Mouse (Mus musculus) lung, postnatal 36 days (tissue): ENCODE data around the gene Gm44511.
A peak's percentile ranks its signal among the peaks of the same experiment; 100 is the strongest.
"Not testable (repeated sequence)": the region's sequence is repeated elsewhere in the genome, so short reads cannot be mapped to it uniquely, and the experiment has no call there.

Experiments used
- DNase-seq: peaks from one replicate; pipeline ENCODE4 v3.0.0; 2022; ENCODE audit warnings: mixed read lengths

Gene Gm44511

DNA sequence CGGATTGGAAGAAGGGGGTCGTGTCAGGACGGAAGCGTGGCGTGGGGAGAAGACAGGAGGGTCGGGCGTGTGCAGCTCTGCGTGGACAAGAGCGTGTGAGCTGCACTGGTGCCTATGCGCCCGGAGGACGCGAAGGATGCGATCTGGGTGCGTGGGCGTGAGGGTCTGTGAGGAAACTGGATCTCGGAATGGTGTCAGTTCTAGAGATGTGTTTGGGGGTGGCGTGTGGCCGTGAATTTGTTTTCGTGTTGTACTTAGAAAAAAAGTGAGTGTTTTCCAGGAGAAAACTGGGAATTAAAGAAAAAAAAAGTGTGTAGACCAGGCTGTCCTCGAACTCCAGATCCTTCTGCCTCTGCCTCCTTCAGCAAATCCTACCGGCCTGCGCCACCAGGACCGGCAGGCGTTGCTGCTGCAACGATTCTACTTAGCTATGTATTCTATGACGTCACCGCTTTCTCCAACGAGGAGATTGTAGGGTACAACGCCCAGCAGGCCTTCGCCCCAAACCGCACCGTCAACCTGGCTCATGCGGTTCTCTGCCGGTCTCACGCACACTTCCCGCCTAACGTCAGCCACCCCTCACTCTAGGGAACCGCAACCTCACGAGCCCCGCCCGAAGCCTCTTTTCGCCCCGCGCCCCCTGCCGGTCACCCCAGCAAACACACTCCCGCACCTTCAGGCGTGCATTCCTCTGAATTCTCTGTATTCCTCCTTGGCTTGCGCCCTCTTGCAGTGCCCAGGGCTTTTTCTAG lies 26.8 kb downstream of the Gm44511 start:
- DNase-seq = peak; percentile 90

DNA sequence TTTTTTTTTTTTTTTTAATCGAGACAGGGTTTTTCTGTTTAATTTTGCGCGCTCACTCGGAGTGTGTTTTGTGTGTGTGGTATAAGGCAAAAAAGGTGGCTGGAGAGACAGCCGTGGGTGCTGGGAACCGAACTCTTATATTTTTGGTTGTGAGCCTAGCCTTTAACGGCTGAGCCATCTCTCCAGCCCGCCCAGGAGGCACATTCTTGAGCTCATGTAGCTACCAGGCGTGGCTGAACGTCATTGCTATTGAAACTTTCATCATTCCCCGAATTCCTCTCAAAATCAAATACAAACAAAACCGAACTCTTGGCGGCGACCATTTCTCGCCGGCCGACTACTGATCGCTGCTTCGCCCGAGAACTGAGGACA lies 27.4 kb downstream of the Gm44511 start:
- DNase-seq = peak; percentile 88

DNA sequence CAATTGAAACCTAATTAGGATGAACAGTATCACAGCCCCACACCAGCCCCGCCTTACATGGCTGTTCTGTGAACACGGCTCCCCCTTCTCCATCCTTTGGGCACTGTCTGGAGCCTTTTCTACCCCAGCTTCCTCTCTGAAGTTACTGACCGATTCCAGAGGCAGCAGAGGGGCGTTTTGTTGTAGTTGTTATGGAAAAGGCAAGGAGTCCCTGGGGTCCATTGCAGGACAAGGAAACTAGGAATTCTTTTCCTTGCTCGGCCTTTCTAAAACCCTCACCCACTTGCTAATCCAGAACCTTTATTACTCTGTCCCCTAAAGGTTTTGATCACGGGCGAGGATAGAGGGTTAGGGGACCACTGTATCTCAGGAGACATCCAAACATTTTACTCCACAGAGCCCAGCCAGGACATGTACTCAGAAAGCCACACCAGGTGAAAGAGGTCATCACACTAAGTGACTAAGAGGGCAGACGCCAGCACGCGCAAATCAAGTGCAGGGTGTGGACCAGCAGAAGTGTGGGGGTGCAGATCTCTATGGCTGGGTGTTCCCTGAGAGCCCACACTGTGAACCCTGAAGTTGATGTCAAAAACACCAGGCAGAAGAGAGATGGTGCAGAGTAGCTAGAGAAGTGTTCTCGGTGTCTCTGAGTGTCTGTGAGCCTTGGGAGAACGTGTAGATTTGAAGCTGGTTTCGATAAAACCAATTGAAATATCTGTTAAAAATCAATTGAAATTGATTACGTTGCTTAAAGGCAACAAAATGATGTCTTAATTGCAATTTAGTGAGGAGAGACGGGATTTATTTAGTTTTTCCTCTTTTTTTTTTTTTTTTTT lies 28.0 kb downstream of the Gm44511 start:
- peak; percentile 36 for DNase-seq

DNA sequence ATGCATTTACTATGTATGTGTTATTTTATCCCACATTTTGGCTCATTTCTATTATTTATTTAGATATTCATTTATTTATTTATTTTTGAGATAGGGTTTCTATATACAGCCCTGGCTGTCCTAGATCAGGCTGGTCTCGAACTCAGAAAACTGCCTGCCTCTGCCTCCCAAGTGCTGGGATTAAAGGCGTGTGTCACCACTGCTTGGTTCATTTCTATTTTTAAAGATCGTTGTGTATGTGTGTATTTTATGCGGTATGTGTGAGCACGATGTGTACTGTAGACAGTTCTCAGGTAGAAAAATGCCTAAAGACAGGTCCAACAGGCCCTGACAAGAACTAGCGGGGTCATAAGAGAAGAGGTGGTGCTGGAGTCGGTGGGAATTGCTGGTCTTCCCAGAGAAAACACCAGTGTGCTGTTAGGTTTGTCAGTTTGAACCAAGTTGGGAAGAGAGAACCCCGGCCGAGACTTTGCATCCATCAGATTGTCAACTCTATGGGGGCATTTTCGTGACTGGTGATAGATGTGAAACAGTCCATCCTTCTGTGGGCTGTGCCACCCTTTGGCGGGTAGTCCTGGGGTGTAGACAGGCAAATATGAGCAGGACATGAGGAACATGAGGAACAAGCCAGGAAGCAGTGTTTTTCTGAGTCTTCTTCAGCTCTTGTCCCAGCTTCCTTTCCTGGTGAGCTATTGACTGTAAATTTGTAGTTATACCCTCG lies 28.8 kb downstream of the Gm44511 start:
- no peak for DNase-seq

DNA sequence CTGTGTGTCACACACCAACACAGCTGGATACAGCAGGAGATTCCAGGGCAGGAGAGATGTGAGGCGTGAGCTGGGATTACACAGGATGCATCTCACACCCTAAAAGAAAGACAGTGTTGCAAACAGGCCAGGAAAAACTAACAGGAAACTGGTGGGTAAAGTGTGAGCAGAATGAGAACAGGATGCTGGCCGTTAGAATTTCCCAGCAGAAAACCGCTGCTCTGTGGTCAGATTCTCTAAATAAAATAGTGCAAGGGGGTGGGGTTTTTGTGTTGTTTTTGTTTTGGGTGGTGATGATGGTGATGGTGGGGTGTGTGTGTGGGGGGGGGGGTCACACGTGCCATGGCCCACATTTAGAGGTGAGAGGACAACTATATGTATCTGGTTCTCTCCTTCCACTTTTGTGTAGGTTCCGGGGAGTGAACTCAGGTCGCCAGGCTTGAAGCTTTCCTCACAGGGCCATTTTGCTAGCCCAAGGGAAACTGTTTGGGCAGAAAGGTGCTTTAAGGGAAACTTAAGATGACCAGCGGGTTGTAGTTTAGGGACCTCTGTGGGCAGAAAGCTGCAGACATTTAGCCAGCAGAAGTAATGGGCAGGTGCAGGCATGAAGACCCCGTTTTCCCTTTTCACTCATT lies 29.7 kb downstream of the Gm44511 start:
- no peak for DNase-seq

DNA sequence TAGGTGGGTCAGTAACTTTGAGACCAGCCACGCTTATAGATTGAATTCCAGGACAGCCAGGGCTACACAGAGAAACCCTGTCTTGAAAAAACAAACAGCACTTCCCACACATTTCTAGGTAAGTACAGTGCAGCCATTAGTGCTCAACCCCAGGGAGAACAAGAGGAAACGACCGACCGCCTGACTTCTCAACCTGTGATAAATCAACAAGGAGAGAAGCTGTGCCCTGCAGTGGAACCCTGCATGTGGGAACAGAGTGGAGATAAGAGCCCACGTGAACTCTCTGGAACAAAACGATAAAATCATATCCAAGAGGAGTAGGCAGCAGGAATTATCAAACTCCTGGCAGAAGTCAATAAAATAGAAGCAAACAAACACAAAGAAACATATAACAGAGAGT lies 32.4 kb downstream of the Gm44511 start:
- no peak for DNase-seq

DNA sequence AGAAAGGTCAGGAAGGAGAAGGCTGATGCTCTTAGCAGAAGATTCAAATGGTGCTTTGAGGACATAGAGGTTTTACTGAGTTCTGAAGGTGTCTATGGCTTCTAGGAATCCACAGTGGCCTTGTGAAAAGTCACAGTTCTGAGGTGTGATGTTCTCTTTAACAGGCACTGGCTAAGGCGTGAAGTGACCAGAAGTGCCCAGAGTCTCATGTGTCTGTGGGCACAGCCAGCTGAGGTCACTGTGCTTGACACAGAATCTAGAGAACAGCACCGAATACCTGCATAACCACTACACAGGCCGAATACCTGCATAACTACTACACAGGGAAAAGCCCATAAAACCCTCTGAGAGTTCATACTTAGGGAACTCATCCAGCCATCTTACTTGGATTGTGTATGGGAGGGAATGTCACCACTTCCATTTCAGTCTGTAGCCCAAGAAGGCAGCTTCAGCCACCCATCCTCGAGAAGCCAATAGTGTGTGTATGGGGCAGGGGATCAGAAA lies 35.6 kb downstream of the Gm44511 start:
- DNase-seq = not testable (repeated sequence)

DNA sequence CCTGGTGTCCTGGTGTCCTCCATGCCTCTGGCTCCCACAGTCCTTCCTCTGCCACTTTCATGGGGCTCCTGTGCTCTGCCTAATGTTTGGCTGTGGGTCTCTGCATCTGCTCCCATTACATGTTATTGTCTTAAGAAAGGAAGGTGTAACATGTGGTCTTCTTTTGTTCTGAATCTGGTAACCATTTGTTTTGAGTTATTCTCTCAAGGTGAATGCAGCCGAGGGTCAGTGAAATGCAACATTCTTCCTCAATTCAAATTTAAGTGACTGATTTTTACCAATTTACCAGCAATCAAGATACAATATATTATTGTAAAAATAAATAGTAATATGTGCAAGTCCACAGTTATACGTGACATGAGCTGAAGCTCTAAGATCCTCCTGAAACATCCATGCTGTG lies 37.0 kb downstream of the Gm44511 start, which contains the start of gene Klrb1c:
TSS of gene Klrb1c (minus strand) at position 101 of the 400 bp plus-strand sequence.
- no peak for DNase-seq

DNA sequence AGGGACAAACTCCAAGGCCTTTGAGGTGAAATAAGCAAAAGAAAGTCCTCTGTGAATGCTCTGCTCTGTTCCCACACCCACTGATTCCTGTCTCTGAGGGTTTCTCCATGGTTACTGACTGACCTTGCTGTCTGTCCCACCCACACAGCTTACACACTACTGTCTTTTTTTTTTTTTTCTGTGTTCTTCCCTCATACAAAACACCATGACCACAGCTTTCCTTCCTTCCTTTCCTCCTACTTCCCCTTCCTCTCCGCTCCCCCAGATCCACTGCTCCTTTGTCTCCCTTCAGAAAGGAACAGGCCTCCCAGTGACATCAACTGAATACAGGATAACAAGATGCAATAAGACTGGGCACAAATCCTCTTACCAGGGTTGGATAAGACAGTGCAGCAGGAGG lies 37.6 kb downstream of the Gm44511 start:
- DNase-seq = no peak

DNA sequence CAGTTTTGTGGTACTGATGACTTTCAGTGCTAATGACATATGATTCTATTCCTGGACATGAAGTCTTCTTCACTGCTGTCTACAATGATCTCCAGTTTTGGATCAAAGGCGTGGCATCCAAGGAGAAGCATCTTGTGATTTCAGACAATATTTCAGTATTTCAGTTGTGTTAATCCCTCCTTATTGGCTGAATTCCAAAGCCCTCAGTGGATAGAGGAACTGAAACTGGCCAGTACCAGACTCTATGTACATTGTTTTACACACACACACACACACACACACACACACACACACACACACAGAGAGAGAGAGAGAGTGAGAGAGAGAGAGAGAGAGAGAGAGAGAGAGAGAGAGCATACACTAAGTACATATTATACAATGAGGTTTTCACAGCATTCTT lies 39.7 kb downstream of the Gm44511 start:
- DNase-seq = peak; percentile 49

DNA sequence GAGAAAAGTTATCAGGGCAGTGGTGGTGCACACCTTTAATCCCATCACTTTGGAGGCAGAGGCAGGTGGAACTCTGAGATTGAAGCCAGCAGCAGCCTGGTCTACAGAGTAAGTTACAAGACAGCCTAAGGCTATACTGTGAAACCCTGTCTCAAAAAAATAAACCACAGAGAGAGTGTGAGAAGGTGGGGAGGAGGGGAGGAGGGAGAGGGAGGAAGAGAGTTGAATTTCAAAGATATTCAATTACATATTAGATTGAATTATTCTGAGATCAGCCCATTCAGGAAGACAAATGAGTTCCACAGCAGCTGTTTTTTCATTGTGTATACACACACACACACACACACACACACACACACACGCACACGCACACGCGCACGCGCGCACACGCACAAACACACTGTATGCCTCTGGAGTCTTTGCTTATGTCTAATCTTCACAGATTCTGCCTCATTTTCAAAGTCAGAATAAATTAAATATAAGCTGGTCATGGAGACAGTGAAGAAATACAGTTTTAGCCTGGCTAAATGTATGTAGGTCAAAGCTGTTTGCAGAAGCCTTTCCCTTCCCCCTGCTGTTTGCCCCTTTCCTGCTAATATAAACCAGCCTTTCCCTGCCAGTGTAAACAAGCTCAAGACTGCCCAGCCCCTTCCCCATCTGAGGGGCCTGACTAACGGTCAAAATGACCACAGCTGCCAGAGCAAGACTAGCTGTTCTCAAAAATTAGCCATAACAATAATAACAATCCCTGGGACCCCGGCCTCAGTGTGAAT lies 56.4 kb downstream of the Gm44511 start:
- no peak for DNase-seq

DNA sequence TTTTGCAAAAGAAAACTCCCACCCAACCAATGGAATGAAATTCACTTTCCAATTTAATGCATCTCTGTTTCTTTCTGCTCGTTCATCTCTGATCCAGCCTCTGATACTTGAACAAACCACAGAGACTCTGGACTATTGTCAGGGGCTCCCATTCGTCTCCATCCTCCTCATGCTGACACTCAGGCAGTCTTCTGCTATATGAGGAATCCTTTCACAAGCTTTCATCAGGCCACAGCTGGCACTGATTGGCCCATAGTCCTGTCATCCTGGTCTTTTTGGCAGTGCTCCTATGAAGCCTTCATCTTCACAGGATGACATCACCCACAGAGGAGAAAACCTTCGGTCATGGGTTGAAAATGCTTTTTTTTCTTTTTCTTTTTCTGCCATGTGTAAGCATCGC lies 58.1 kb downstream of the Gm44511 start:
- DNase-seq = no peak

DNA sequence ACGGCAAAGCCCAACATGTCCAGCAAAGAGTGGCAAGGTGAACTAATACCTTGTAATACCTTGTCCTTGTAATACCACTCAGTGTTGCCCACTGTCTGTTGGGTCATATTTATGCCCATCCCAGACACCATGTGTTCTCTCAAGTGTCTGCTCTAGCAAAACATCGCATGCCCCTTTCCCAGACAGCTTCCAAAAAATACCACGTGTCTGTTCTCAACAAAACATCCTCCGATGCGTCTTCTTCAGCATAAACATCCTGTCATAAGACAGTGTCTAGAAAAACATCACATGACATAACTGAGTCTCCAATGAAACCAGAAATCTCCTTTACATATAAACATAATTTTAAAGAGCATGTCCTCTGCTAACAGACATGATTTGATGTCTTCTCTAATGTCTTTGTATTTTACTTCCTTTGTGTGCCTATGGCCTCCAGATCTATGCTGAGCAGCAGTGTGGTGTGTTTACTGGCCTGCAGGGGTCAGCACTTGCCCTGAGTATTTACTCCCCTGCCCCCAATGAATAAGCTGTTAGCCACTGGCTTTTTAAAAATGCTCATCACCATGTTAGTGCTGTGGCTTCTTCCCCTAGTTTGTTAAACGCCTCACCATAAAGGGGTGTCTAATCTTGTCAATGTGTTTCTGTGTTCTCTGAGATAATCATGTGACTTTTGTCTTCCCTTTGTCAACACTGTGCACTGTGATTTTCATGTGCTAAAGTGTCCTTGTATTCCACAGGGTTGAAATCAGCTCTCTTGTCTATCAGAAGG lies 59.4 kb downstream of the Gm44511 start:
- DNase-seq = peak; percentile 74

DNA sequence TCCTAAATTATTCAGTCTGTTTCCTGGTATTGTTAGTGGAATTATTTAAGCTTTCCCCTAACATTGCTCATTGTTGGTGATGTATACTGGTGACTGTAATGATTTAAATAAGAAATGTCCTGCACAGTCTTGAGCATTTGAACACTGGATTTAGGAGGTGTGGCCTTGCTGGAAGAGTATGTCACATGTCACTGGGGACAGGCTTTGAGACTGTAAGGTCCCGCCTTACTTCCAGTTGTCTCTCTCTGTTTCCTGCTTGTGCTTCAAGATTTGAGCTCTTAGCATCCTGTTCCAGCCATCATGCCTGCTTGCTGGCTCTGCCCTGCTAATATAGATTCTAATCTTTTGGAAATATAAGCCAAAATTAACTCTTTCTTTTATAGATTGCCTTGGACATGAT lies 60.9 kb downstream of the Gm44511 start:
- DNase-seq = no peak

DNA sequence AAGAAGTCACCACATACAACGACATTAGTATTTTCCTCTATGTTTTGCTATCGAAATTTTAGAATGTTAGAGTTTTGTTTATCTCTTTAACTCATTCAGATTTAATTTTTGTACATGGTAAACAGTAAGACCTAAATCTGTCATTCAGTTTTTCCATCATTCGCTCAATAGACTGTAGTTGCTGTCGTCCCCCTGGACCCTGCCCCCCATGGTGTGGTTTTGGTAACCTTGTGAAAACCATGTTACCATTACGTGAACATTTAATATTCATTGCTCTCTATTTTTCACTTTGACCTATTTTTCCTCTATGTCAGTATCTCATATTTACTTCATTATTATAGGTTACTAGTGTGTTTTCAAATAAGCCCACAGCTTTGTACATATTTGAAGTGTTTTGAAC lies 61.5 kb downstream of the Gm44511 start:
- DNase-seq = no peak

DNA sequence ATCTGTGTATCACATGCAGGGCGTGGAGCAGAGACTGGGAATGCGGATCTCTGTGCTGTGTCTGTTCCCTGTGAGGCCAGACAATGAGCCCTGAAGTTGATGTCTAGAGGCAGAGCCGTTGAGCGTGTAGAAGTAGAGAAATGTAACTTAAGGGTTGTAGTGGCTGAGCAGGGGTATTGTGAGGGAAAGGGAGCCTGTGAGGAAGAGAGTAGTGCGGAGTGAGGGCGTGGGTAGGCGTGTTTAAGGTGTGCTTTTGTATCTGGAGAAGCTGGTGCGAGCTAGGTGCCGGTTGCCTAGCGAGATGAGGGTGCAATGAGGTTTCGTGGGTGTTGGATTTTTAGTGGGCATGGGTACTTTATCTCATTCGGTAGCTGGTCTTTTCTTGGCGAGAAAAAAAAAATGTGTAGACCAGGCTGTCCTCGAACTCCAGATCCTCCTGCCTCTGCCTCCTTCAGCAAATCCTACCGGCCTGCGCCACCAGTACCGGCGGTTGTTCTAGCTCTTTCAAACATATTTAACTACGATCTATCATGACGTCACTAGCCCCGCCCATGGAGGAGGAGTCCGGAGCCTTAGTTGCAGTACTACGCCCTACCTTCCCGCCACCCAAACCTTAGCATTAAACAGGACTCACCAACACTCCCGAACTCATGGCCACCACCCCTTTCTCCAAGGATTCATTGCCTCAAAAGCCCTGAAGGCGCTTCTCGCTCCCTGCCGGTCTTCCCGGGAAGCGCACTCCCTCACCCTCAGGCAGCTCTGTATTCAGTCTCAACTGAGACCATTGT lies 62.2 kb downstream of the Gm44511 start:
- peak; percentile 99 for DNase-seq

DNA sequence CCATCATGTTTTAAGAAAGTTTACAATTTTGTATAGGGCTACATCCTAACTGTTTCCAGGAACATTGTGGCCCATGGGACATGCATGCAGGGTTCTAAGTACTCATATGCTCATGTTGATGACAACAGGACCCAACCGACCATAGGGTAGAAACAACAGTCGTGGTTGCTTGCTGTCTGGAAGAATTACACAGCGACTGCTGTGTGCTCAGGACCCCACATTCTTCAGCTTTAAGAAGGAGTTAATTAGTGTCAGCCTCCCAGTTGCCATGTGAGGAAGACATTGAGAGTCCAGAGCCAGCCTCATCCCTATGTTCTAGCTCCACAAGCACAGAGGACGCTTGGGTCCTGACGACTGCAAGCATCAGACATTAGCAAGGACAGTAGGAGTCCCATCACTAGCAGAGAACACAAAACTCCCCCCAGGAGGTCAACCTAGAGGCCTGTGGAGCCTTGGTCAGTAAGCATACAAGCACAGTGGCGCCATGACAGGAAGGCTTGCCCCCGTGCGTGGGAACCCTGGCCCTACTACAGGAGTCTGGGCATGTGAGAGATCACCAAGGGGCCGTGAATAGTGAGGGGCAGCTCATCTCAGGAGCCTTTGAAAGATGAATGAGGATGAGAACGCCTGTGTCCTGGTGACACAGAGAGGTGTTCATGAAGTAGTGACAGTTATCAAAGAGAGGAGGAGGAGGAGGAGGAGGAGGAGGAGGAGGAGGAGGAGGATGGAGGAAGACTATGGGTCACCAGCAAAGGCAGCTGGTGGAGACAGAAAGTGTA lies 63.0 kb downstream of the Gm44511 start:
- not testable (repeated sequence) for DNase-seq

DNA sequence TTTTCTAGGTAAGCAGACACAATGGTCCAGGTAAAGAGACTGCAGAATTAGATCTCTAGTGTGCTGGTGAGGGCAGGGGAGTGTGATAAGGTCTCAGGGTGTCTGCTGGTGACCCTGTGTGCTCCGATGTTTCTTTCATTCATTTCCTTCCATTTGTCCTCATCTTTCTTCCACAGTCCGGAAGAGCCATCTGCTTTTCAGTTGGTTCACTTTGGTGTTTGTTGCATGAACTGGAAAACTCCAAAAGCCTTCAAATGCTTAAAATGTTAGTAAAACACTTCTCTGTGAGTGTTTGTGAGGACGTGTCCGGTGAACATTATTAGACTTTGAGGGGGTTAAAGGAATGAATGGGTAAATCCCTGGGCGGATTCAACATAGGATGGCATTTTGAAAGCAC lies 65.0 kb downstream of the Gm44511 start:
- no peak for DNase-seq

DNA sequence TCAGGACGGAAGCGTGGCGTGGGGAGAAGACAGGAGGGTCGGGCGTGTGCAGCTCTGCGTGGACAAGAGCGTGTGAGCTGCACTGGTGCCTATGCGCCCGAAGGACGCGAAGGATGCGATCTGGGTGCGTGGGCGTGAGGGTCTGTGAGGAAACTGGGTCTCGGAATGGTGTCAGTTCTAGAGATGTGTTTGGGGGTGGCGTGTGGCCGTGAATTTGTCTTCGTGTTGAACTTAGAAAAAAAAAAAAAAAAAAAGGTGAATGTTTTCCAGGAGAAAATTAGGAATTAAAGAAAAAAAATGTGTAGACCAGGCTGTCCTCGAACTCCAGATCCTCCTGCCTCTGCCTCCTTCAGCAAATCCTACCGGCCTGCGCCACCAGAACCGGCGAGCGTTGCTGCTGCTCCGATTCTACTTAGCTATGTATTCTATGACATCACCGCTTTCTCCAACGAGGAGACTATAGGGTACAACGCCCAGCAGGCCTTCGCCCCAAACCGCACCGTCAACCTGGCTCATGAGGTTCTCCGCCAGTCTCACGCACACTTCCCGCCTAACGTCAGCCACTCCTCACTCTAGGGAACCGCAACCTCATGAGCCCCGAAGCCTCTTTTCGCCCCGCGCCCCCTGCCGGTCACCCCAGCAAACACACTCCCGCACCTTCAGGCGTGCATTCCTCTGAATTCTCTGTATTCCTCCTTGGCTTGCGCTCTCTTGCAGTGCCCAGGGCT lies 65.5 kb downstream of the Gm44511 start:
- DNase-seq = peak; percentile 92
